Mouse (Mus musculus): ENCODE measurements around the gene Mospd3. TPM values are rescaled to one million over a fixed set of nuclear protein-coding genes. Genes with fewer than 3 reads are reported as not detected.
"Not testable (repeated sequence)": the region's sequence is repeated elsewhere in the genome, so short reads cannot be mapped to it uniquely, and the experiment has no call there.

Gene Mospd3
- polyA plus RNA-seq, 1 experiment from 2014 or later, result 28.4 TPM

DNA sequence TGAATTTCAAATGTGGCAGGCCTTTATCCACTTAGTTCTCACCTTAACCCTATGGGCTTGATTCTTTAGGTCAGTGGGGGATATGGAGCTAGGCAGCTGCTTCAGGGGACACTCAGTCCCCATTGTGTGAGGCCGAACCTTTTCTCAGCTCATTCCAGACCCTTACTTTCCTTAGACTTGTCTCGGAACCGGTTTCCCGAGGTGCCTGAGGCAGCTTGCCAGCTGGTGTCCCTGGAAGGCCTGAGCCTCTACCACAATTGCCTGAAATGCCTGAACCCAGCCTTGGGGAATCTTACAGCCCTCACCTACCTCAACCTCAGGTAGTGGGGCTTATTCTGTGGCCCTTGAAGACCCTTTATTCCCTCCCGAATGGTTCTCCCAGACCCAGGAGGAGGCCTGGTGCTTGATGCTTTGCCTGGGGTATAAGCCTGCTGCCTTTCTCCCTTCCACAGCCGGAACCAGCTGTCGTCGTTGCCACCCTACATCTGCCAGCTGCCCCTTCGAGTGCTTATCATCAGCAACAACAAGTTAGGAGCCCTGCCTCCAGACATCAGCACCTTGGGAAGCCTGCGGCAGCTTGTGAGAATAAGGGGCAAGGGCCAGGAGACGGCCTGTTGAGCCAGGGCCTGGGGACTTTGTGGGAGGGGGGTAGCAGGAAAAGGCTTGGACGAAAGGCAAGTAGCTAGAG lies 32.7 kb upstream of the Mospd3 start:
- Histone ChIP-seq H3K9ac (no peak overlapping the region), H3K4me1 (peaks cover 23% of the 10 kb centered on the region), H3K27ac (no peak overlapping the region), H3K4me2 (replicated peaks) (no peak overlapping the region), H3K36me3 (peaks cover 53% of the 10 kb centered on the region), H3K4me3 (no peak overlapping the region), H3K27me3 (no peaks in the 10 kb centered on the region), H3K9me3 (no peaks in the 10 kb centered on the region)
- WGBS, result 80% methylated on average over 12 of the region's 12 CpGs
- ATAC-seq (ENCODE audit: insufficient number of reproducible peaks, insufficient read depth, low FRiP score, low TSS enrichment), result no peak

DNA sequence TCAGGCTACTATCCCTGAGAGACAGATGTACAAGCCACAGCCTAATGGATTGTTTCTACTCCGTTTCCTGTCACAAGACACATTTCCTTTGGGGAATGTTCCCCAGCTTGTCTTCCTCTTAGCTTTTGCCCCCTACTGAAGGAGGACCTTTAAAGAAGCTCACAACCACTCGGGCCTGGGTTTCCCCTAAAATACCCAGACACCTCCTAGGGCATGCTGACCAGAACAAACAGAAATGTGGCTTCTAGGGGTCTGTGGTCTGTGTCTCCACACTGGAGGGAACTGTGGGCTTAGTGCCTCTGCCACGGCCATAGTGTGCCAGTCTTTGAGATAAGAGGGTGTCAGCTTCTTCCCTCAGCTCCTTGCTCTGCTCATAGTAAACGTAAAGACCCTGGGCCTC lies 30.7 kb upstream of the Mospd3 start:
- WGBS, result 69% methylated on average over 4 of the region's 4 CpGs
- Histone ChIP-seq H3K9me3 (no peaks in the 10 kb centered on the region), H3K36me3 (peaks cover 33% of the 10 kb centered on the region), H3K4me3 (no peak overlapping the region), H3K4me2 (replicated peaks) (peak overlapping the region; percentile 81; the same call in 1 of the 2 replicates), H3K27me3 (no peaks in the 10 kb centered on the region), H3K27ac (peak overlapping the region; percentile 91; the same call in 1 of the 2 replicates), H3K9ac (peak overlapping the region; percentile 77; the same call in 1 of the 2 replicates), H3K4me1 (peaks cover 23% of the 10 kb centered on the region)
- ATAC-seq (ENCODE audit: insufficient number of reproducible peaks, insufficient read depth, low FRiP score, low TSS enrichment), result no peak

DNA sequence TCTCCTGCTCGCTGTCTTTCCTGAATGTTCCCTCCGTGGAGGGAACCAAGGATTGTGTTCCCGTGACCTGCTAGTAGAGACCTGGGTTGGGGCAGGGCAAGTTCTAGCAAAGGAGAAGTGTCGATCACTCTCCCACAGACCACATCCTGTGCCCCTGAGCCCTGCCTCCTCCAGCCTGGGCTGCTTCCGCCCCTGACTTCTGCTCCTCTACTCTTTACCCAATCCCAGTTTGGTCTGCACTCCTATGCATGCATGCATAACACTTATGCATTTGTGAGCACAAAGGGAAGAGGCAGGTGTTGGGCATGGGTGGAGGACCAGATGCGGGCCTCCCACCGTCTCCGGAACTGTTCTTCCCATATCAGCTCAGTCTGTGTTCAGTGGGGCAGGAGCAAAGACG lies 30.3 kb upstream of the Mospd3 start:
- Histone ChIP-seq H3K4me2 (replicated peaks) (peak overlapping the region; percentile 81), H3K4me3 (peak overlapping the region; percentile 77), H3K27me3 (no peaks in the 10 kb centered on the region), H3K27ac (peak overlapping the region; percentile 91), H3K4me1 (peaks cover 23% of the 10 kb centered on the region), H3K36me3 (peaks cover 29% of the 10 kb centered on the region), H3K9me3 (no peaks in the 10 kb centered on the region), H3K9ac (peak overlapping the region; percentile 77)
- no peak for ATAC-seq (ENCODE audit: insufficient number of reproducible peaks, insufficient read depth, low FRiP score, low TSS enrichment)
- 49% methylated on average over 9 of the region's 9 CpGs for WGBS

DNA sequence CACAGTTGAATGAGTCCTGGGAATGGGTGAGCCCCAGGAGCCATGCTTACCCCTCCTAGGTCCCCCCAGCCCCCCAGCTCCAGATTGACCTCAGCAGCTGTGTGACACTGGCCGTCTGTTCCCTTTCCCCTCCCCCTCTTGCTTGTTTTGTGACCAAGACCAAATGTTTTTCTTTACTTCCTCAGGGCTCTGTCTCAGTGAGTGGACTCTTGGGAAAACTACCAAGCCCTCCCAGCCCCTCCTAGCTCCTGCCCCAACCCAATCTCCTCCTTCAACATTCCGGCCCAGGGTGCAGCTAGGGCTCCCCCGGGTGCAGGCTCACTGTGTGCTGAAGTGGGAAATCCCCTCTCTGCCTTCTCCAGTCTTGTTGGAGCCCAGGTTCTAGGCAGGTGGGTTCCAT lies 29.7 kb upstream of the Mospd3 start:
- 28% methylated on average over 3 of the region's 3 CpGs for WGBS
- ATAC-seq (ENCODE audit: insufficient number of reproducible peaks, insufficient read depth, low FRiP score, low TSS enrichment), result no peak
- Histone ChIP-seq H3K36me3 (peaks cover 23% of the 10 kb centered on the region), H3K4me1 (peaks cover 23% of the 10 kb centered on the region), H3K4me2 (replicated peaks) (peak overlapping the region; percentile 81), H3K27me3 (no peaks in the 10 kb centered on the region), H3K4me3 (peak overlapping the region; percentile 77), H3K9me3 (no peaks in the 10 kb centered on the region), H3K27ac (peak overlapping the region; percentile 91), H3K9ac (peak overlapping the region; percentile 77)

DNA sequence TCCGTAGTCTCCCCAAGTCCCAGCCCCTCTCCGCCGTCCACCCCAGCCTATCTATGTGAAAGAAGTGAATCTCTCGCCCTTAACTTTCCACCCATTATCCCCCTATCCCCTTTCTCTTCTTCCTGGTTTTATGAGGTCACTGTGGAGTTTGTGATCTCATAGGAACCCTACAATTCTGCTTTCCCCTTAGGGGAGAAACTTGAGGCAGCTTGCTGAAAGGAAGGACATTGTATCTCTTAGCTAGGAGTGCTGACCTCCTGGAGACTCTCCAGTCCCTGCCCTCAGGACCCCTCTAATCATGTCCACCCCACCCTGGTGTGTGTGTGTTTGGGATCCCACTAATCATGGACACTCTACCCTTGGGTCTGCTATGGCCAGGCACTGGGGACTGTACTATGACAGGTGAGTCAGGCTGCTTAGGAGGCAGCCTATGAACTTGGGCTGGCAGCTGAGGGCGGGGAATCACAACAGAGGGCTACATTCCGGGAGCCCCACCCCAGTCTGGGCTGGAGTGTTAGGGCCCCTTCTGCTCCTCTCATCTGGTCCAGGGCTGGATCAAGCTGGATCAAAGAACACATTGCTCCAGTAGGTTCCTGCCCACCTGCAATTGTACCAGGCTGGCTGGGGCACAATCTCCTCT lies 29.2 kb upstream of the Mospd3 start:
- Histone ChIP-seq H3K4me2 (replicated peaks) (peak overlapping the region; percentile 81), H3K9me3 (no peaks in the 10 kb centered on the region), H3K27me3 (no peaks in the 10 kb centered on the region), H3K4me3 (peak overlapping the region; percentile 77), H3K4me1 (peaks cover 23% of the 10 kb centered on the region), H3K36me3 (peaks cover 18% of the 10 kb centered on the region), H3K9ac (peak overlapping the region; percentile 77), H3K27ac (peak overlapping the region; percentile 91)
- WGBS, result 17% methylated on average over 6 of the region's 6 CpGs
- ATAC-seq (ENCODE audit: insufficient number of reproducible peaks, insufficient read depth, low FRiP score, low TSS enrichment), result no peak

DNA sequence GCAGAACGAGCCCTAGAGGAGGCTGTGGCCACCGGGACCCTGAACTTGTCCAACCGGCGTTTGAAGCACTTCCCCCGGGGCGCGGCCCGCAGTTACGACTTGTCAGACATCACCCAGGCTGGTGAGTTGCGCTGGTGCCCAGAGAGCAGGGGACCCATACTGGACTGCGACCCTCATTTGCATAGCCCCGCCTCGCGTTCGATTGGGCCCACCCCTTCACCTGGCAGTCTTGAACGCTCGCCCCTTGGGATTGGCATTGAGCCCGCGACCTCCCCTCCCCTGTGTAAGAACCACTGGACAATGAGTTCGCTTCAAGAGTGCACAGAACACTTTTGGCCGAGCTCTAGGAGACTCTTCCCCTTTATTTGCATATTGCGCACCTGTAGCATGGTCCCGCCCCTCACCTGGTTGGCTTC lies 28.5 kb upstream of the Mospd3 start:
- ATAC-seq (ENCODE audit: insufficient number of reproducible peaks, insufficient read depth, low FRiP score, low TSS enrichment), result no peak
- H3K9me3 ChIP-seq, result no peaks in the 10 kb centered on the region
- H3K4me2 ChIP-seq (replicated peaks), result peak overlapping the region; percentile 81
- no peaks in the 10 kb centered on the region for H3K27me3 ChIP-seq
- peak overlapping the region; percentile 77 for H3K9ac ChIP-seq
- H3K36me3 ChIP-seq, result peaks cover 15% of the 10 kb centered on the region
- H3K4me1 ChIP-seq, result peaks cover 28% of the 10 kb centered on the region
- H3K27ac ChIP-seq, result peak overlapping the region; percentile 91
- WGBS, result under 1% methylated on average over 23 of the region's 23 CpGs
- H3K4me3 ChIP-seq, result peak overlapping the region; percentile 77

DNA sequence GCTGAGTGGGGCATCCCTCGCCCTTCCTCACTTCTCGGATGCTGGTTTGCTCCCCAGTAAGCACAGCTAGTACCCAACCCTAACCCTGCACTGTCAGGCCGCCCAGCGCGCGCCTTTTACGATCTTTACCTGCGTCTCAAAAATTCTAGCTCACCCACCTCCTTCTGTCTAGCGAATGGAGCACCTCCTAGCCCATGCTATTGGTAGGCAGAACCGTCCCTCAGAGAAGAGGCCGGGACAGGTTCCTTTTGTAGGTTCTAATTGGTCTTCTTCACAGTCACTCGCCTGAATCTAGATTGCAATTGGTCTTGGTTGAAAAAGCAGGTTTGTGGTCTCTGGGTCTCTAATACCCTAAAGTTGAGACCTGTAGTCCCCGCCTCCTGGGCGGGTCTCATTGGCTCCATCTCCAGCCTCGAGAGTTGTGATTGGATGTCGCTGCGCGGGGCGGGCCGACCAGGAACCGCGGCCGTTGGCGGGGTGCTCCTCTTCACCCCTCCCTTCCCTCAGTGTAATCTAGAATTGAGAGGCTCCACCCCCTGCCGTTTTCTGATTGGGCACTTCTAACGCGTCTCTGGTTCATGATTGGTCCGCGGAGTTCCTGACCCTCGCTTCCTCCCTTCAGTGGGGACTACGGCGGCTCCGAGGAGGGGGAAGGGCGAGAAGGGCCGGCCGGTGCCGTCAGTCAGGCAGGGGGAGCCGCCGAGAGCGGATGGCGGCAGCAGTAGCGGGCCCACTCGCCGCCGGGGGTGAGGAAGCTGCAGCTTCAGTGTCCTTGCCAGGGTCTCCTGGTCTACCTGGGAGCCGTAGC lies 27.8 kb upstream of the Mospd3 start, which contains the start of the genes Fbxo24, Lrch4 and Gm20605:
TSS of gene Fbxo24 (minus strand) at position 505 of the 808 bp plus-strand sequence.
TSS of gene Lrch4 (plus strand) at position 624 of the 808 bp plus-strand sequence.
TSS of gene Gm20605 (plus strand) at position 678 of the 808 bp plus-strand sequence.
- ATAC-seq (ENCODE audit: insufficient number of reproducible peaks, insufficient read depth, low FRiP score, low TSS enrichment), result peak; percentile 97
- WGBS, result under 1% methylated on average over 46 of the region's 46 CpGs
- H3K36me3 ChIP-seq, result peaks cover 9% of the 10 kb centered on the region
- no peaks in the 10 kb centered on the region for H3K9me3 ChIP-seq
- H3K4me1 ChIP-seq, result peaks cover 28% of the 10 kb centered on the region
- no peaks in the 10 kb centered on the region for H3K27me3 ChIP-seq
- peak within 1 kb of the TSS; percentile 92 for H3K27ac ChIP-seq
- peak within 1 kb of the TSS; percentile 77 for H3K4me3 ChIP-seq
- H3K9ac ChIP-seq, result peak within 1 kb of the TSS; percentile 77
- H3K4me2 ChIP-seq (replicated peaks), result peak within 1 kb of the TSS; percentile 81

DNA sequence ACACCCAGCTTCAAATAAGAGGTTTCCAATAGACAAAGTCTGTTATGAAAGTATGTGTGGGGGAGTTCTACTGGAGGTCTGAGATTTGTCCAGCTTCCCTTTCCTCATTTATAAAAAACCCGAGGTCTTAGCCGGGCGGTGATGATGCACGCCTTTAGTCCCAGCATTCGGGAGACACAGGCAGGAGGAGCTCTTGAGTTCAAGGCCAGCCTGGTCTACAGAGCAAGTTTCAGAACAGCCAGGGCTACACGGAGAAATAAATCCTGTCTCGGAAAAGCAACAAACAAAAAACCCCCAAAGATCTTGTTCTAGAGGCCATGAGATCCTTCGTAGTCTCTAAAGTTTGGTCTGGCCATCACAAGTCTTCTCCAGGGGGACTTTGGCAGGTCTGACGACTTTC lies 27.1 kb upstream of the Mospd3 start:
- H3K9ac ChIP-seq, result peak overlapping the region; percentile 60
- H3K4me3 ChIP-seq, result peak overlapping the region; percentile 77
- peak overlapping the region; percentile 92 for H3K27ac ChIP-seq
- H3K9me3 ChIP-seq, result no peaks in the 10 kb centered on the region
- peaks cover 2% of the 10 kb centered on the region; the same call in 1 of the 2 replicates for H3K36me3 ChIP-seq
- 4% methylated on average over 9 of the region's 9 CpGs for WGBS
- no peaks in the 10 kb centered on the region for H3K27me3 ChIP-seq
- peaks cover 28% of the 10 kb centered on the region for H3K4me1 ChIP-seq
- no peak for ATAC-seq (ENCODE audit: insufficient number of reproducible peaks, insufficient read depth, low FRiP score, low TSS enrichment)
- peak overlapping the region; percentile 59 for H3K4me2 ChIP-seq (replicated peaks)

DNA sequence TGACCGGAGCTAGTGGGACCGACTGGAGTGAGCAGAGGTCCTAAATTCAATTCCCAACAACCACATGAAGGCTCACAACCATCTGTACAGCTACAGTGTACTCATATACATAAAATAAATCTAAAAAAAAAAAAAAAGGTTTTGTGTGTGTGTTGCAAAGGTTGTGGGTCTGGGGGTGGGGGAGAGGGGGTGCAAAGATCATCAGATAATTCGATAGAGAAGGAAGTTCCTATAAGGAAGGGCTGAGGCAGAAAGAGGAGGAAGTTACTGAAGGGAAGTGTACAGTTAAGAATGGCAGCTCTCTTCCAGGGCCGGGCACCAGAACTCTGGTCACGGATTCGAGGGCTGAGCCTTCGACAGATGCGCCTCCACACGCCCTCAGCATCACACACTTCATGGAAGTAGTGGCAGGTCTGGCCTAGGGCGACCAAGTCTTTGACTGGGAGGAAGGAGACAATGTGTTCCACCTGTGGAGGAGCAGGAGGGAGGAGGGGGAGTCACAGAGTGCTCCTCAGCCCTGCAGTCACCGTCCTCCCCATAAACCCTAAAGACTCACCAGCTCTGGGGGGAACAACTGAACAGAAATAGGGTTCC lies 23.2 kb upstream of the Mospd3 start:
- 90% methylated on average over 11 of the region's 11 CpGs for WGBS
- Histone ChIP-seq H3K27me3 (no peaks in the 10 kb centered on the region), H3K4me1 (peaks cover 5% of the 10 kb centered on the region; the same call in 1 of the 2 replicates), H3K27ac (no peak overlapping the region), H3K4me2 (replicated peaks) (no peak overlapping the region), H3K9ac (no peak overlapping the region), H3K4me3 (no peak overlapping the region), H3K9me3 (no peaks in the 10 kb centered on the region), H3K36me3 (no peaks in the 10 kb centered on the region)
- ATAC-seq (ENCODE audit: insufficient number of reproducible peaks, insufficient read depth, low FRiP score, low TSS enrichment), result no peak

DNA sequence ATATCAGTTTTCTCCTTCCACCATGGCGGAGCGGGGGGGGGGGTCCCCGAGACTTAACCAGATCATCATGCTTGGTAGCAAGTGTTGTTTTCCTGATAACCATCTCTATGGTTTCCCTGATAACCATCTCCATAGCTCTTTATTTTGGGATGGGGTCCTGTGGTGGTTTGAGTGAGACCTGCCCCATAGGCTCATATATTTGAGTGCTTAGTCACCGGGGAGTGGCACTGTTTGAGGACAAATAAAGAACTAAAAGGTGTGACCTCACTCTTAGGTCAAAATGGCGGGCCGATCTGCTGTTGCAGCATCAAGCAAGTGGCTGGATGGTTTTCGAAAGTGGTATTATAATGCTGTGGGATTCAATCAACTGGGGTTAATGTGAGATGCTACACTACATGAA lies 14.5 kb upstream of the Mospd3 start:
- Histone ChIP-seq H3K36me3 (no peaks in the 10 kb centered on the region), H3K27ac (no peak overlapping the region), H3K27me3 (no peaks in the 10 kb centered on the region), H3K9me3 (no peaks in the 10 kb centered on the region), H3K4me2 (replicated peaks) (no peak overlapping the region), H3K4me1 (peaks cover 34% of the 10 kb centered on the region), H3K9ac (no peak overlapping the region), H3K4me3 (no peak overlapping the region)
- WGBS, result 77% methylated on average over 7 of the region's 7 CpGs
- ATAC-seq (ENCODE audit: insufficient number of reproducible peaks, insufficient read depth, low FRiP score, low TSS enrichment), result no peak

DNA sequence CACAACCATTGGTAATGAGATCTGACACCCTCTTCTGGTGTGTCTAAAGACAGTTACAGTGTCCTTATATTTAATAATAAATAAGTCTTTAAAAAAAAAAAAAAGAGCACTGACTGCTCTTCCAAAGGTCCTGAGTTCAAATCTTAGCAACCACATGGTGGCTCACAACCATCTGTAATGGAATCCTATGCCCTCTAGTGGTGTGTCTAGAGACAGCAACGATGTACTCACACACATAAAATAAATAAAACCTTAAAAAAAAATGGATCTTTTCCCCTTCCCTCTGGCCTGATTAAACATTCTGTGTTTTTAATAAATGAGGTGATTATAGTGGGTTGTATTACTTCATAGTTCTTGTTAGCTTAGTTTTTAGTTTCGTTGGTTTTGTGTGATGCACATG lies 14.1 kb upstream of the Mospd3 start:
- not testable (repeated sequence) for H3K4me3 ChIP-seq; H3K36me3 ChIP-seq; ATAC-seq (ENCODE audit: insufficient number of reproducible peaks, insufficient read depth, low FRiP score, low TSS enrichment); H3K4me2 ChIP-seq (replicated peaks); H3K9ac ChIP-seq; H3K27ac ChIP-seq; H3K27me3 ChIP-seq; H3K9me3 ChIP-seq
- WGBS, result 84% methylated on average over 2 of the region's 2 CpGs
- peaks cover 38% of the 10 kb centered on the region for H3K4me1 ChIP-seq
